Mouse (Mus musculus) ES-Bruce4 (cell line): Measurements from ENCODE around the gene Zbtb9. TPM values are rescaled to one million over a fixed set of nuclear protein-coding genes. Genes with fewer than 3 reads are reported as not detected.

ENCODE experiments used
- H3K27ac ChIP-seq: 2 replicates; pipeline ENCODE4 v1.5.1; 2012; ENCODE audit warnings: low read length, inconsistent platforms; ENCODE audit not compliant: insufficient read depth
- H3K27me3 ChIP-seq: 2 replicates; pipeline ENCODE4 v1.6.1; 2012; ENCODE audit warnings: mild to moderate bottlenecking, low read length, inconsistent platforms; ENCODE audit not compliant: control insufficient read depth, poor library complexity, insufficient read depth, severe bottlenecking
- H3K36me3 ChIP-seq: 2 replicates; pipeline ENCODE4 v1.6.1; 2012; ENCODE audit warnings: inconsistent platforms, mild to moderate bottlenecking, low read length, moderate library complexity; ENCODE audit not compliant: control insufficient read depth, poor library complexity, insufficient read depth, severe bottlenecking
- H3K4me1 ChIP-seq: one replicate; pipeline ENCODE4 v1.8.1; 2011; ENCODE audit warnings: low read length; ENCODE audit not compliant: control insufficient read depth, insufficient read depth
- H3K4me3 ChIP-seq: 2 replicates; pipeline ENCODE4 v1.5.1; 2011; ENCODE audit warnings: low read depth, mild to moderate bottlenecking, low read length
- H3K9ac ChIP-seq: 2 replicates; pipeline ENCODE4 v1.6.1; 2012; ENCODE audit warnings: low read depth, mild to moderate bottlenecking, inconsistent platforms; ENCODE audit not compliant: poor library complexity, severe bottlenecking
- H3K9me3 ChIP-seq: replicated peaks from 2 replicates; pipeline ENCODE4 v1.6.1; 2012; ENCODE audit warnings: mild to moderate bottlenecking, low read length, inconsistent platforms; ENCODE audit not compliant: control insufficient read depth, poor library complexity, insufficient read depth, severe bottlenecking
- CTCF ChIP-seq: IDR thresholded peaks from one replicate; pipeline ENCODE4 v1.8.1; 2011; ENCODE audit warnings: low read depth, low read length
- EP300 ChIP-seq: IDR thresholded peaks from 2 replicates; pipeline ENCODE4 v1.6.1; 2011; ENCODE audit warnings: low read depth, low read length; ENCODE audit not compliant: insufficient read depth
- POLR2A ChIP-seq: IDR thresholded peaks from one replicate; pipeline ENCODE4 v1.8.1; 2011; ENCODE audit warnings: low read length; ENCODE audit not compliant: insufficient read depth
- polyA plus RNA-seq: library from polyadenylated mRNA; stranded (reverse); fragments of >200 nt; gene quantifications from 2 replicates; pipeline ENCODE4 v1.2.4, GENCODE M21; 2011; ENCODE audit warnings: low read depth; ENCODE audit not compliant: missing spikeins, insufficient read depth, insufficient read length

The Zbtb9 gene
- polyA plus RNA-seq, 1 experiment, result 12.4 TPM

- Histone ChIP-seq H3K27me3 (no peaks in the 10 kb centered on the region), H3K9me3 (no peaks in the 10 kb centered on the region), H3K4me3 (peak overlapping the region; percentile 44), H3K27ac (peak overlapping the region; percentile 98), H3K9ac (peak overlapping the region; percentile 67), H3K36me3 (no peaks in the 10 kb centered on the region), H3K4me1 (peaks cover 9% of the 10 kb centered on the region)
- TF ChIP-seq EP300 (peak; percentile 78), CTCF (no peak), POLR2A (no peak)
Measured at GRCm38 (mm10) chr17:27040304-27041045, 67.5 kb downstream of the Zbtb9 start.

- Histone ChIP-seq H3K27me3 (no peaks in the 10 kb centered on the region), H3K36me3 (no peaks in the 10 kb centered on the region), H3K9ac (peak overlapping the region; percentile 37; the same call in 1 of the 2 replicates), H3K27ac (peak overlapping the region; percentile 98), H3K9me3 (no peaks in the 10 kb centered on the region), H3K4me1 (peaks cover 9% of the 10 kb centered on the region), H3K4me3 (peak overlapping the region; percentile 26)
- no peak for TF ChIP-seq POLR2A
- peak; percentile 99 for TF ChIP-seq EP300
Measured at GRCm38 (mm10) chr17:27041046-27041786, 68.2 kb downstream of the Zbtb9 start.

DNA sequence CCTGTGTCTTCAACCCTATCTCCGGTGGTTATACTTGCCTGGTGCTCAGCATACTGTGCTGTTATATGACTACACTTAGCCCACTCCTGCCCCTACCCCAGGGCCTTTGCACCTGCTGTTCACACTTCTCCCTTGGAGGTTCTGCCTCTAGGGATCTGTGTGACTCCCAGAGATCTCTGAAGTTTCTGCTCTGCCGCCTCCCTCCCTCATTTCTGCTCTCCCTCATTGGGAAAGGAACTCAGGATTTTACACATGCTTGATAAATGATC, 68.8 kb downstream of the Zbtb9 start:
- Histone ChIP-seq H3K4me1 (peaks cover 9% of the 10 kb centered on the region), H3K27me3 (no peaks in the 10 kb centered on the region), H3K4me3 (no peak overlapping the region), H3K36me3 (no peaks in the 10 kb centered on the region), H3K27ac (peak overlapping the region; percentile 84), H3K9ac (no peak overlapping the region), H3K9me3 (no peaks in the 10 kb centered on the region)
- TF ChIP-seq POLR2A (no peak), EP300 (no peak), CTCF (no peak)

DNA sequence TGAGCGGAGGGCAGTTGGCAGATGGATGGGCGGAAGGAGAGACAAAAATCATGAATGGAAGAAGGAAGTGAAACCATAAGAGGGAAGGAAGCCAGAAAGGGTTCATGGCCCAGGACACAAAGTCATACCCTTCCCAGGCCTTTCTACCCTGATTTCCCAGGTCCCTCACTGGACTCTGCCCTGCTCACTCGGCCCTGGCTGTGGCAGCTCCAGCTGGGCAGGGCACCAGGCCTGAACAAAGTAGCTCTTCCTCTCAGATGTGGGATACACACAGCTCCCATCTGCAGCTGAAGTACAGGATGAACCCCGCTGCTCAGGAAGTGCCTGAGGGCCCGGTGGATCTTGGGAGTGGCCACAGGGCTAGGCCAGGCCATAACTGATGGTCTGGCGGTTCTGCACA, 69.9 kb downstream of the Zbtb9 start:
- Histone ChIP-seq H3K9me3 (no peaks in the 10 kb centered on the region), H3K36me3 (no peaks in the 10 kb centered on the region), H3K27ac (peak overlapping the region; percentile 82), H3K4me1 (peaks cover 9% of the 10 kb centered on the region), H3K27me3 (no peaks in the 10 kb centered on the region), H3K4me3 (no peak overlapping the region), H3K9ac (peak overlapping the region; percentile 9; the same call in 1 of the 2 replicates)
- no peak for TF ChIP-seq CTCF
- no peak for TF ChIP-seq POLR2A
- peak; percentile 95 for TF ChIP-seq EP300

DNA sequence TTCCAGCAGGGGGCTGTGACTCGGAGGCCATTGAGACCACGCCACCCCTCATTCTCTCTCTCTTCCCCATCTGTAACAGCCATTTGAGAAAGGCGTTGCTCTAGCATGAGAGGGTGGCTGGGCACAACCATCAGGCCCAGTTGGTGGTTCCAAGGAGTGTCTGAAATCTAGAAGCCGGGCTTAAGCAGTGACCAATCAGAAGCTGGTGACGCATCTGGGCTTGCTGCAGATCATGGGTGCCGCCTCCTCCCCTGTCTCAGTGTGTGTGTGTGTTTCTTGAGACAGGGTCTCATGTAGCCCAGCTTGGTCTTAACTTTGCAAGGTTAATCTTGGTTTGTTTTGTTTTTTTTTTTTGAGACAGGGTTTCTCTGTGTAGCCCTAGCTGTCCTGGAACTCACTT, 72.2 kb downstream of the Zbtb9 start:
- H3K9me3 ChIP-seq, result no peaks in the 10 kb centered on the region
- peak overlapping the region; percentile 8; the same call in 1 of the 2 replicates for H3K27ac ChIP-seq
- no peaks in the 10 kb centered on the region for H3K27me3 ChIP-seq
- no peak overlapping the region for H3K4me3 ChIP-seq
- TF ChIP-seq CTCF (no peak), POLR2A (no peak), EP300 (no peak)
- H3K9ac ChIP-seq, result no peak overlapping the region
- no peaks in the 10 kb centered on the region for H3K36me3 ChIP-seq
- peaks cover 12% of the 10 kb centered on the region for H3K4me1 ChIP-seq
